Mouse (Mus musculus) heart, postnatal 10 days (tissue): ENCODE data around the gene Cldn7. TPM values are rescaled to one million over a fixed set of nuclear protein-coding genes. Genes with fewer than 3 reads are reported as not detected.
"Not testable (repeated sequence)": the region's sequence is repeated elsewhere in the genome, so short reads cannot be mapped to it uniquely, and the experiment has no call there.

ENCODE experiments used
- DNase-seq, 2 experiments: peaks; one replicate each; pipeline ENCODE4 v3.0.0; 2021
- intact Hi-C: fragments of 180-260 bp; cut with DNase I; formaldehyde crosslinking; loops from one replicate; pipeline ENCODE4 v1.15.1; 2025
- microRNA-seq, 2 experiments: library from miRNA; unstranded; fragments of <30 nt; microRNA quantifications; one replicate each; pipeline ENCODE4 v1.2.0; 2022
- total RNA-seq, 2 experiments: library from RNA; stranded (reverse); gene quantifications; 2 replicates each; pipeline ENCODE4 v1.2.3; 2021

The Cldn7 gene
- total RNA-seq, 2 experiments from 2014 or later: not detected

- no peak for DNase-seq
- intact Hi-C loops: no loop called here
These were observed 37.9 kb downstream of the Cldn7 start for GRCm38 (mm10) chr11:70002471-70002870.

DNA sequence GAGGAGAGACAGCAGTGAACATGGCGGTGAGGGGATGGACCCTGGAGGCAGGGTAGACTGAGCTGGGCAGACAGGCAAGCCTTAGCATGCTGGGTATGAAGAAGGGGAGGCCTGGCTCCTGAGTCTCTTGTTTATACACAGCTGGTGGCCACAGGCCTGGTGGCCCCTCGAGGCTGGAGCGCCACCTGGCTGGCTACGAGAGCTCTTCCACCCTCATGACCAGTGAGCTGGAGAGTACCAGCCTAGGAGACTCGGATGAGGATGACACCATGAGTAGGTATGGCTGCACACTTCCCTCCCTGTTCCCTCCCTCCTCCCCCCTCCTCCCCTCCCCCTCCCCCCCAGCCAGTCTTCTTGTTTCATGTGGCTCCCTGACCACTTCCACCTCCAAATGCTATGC, 40.9 kb downstream of the Cldn7 start:
- intact Hi-C loops: loop anchor here (2.0 kb wide), 1 partner anchor 71 kb away; the partner anchor contains the start of gene Ybx2
- no peak for DNase-seq

DNA sequence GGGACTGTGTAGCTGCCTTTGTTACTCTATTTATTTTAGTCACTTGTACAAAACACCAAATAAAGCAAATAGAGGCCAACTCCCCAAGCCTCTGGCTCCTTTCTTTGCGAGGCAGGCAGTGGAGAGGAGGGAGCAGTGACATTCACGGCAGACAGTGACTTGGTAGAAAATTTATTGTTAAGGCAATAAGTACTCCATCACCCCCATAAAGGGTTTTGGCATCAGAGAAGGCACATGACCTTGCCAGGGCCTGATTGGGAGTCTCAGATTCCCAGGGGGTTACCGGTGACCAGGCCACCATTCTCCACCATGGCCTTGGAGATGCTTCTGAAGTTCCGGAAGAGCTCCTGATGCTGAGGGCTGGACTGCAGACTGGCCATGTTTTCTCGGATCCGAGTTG, 45.5 kb downstream of the Cldn7 start:
- intact Hi-C loops: no loop called here
- DNase-seq: no peak

GRCm38 (mm10) chr11:70010548-70010947, 46.0 kb downstream of the Cldn7 start:
- DNase-seq: no peak
- intact Hi-C loops: no loop called here

DNA sequence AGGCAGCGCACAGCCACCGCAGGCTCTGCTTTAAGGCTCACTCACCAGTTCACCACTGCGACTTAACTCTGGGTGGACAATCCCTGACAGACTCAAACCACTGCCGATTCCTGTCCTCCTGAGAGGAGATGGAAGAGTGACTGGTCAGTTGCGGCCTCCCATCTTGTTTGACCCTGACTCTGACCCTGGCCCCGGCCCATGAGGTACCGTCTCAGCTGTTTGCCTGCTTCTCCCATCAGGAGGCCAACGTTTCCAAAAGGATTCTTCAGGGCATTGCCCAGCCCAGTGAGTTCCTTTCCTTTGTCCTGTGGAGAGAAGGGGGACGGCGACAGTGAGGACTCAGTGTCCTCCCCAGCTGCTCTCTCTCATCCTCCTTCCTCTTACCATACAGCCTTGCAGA, 46.4 kb downstream of the Cldn7 start:
- DNase-seq: no peak

GRCm38 (mm10) chr11:70012931-70013330, 48.4 kb downstream of the Cldn7 start:
- intact Hi-C loops: no loop called here
- no peak for DNase-seq

More for the DNA sequence above, 46.4 kb downstream of the Cldn7 start:
- intact Hi-C loops: no loop called here

DNA sequence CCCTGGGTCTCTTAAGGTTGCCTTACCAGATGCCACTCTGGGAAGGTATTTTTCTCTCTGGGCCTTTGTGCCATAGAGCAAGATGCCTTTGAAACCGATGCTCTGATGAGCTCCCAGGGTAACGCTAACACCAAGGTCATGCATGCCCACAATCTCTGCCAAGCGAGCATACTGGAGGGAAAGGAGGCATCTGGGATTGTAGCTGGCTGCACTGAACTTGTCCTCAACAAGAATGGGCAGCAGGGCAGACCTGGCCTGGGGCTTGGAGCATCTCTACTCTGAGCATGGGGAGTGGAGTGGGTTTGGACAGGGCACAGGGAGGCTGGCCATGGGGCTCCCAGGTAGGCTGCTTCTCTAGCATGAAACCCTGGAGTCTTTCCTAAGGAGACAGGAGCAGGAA, 48.8 kb downstream of the Cldn7 start:
- intact Hi-C loops: no loop called here
- no peak for DNase-seq

DNA sequence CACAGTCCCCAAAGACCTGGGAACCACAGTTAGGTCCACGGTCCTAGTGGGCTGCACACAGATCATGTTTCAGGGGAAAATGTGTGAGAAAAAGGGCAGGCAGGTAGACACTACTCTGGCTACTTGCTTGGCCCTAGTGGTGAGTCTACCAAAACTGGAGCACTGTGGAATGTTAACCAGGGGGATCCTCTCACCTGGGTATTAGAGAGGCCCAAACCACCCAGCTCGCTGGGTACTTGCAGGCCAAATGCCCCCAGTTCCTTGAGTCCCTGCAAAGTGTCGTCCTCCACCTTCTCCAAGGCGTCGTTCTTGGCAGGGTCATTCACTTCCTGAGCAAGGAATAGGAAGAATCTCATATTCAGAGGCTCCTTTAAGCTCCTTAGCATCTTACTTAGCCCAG, 49.5 kb downstream of the Cldn7 start:
- intact Hi-C loops: no loop called here
- no peak for DNase-seq

DNA sequence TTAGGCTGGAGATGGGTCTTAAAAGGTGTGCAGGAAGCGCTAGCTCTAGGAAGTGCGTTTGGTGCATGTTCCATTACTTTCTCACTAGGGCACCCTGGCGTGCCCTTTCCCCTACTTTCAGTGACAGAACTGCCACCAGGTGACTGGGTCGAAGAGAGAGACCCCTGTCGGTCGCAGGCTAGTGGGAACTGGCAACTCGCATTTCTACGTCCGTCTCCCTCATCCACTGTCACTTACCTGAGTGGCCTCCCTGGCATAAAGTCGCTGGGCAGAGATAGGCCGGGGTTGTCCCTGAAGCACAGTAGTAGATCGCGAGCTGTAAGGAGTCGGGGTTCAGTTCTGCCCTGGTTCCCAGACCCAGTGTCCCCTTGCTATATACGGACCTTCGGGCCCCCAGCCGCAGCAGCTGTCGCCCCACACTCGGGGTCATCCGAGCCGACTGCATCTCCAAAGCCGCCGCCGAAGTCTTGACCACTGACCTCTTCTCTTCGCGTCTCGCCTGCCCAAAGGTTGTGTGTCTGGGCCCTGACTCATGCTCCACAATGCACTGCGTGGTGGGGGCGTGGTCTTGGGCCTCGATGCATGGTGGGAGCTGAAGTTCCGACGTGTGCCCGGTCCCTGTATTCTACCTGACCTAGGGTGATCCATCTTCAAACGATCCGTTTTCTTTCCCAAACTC, 50.4 kb downstream of the Cldn7 start, which contains the start of gene Acadvl:
Acadvl (minus strand) TSS at position 532 of the 679 bp plus-strand sequence.
- intact Hi-C loops: no loop called here
- peak; percentile 91 to 93 for DNase-seq

GRCm38 (mm10) chr11:70015677-70016076, 51.1 kb downstream of the Cldn7 start:
- DNase-seq: no peak
- intact Hi-C loops: no loop called here

GRCm38 (mm10) chr11:70016177-70016576, 51.6 kb downstream of the Cldn7 start:
- intact Hi-C loops, DNase-seq: not testable (repeated sequence)

DNA sequence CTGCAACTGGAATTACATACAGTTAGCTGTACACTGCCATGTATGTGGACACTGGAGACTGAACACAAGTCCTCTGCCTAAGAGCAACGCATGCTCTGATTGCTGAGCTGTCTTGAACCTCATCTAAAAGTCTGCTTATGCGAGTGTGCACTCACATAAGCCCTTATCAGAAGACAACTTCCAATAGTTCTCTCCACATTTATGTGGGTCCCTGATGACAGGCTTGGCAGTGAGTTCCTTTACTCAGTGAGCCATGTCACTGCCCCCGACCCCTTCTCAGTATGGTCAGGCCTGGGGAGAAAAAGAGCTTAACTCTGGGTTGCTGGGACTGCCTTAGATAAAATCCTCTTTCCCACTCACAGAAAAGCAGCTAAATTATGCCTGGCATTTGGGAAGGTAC, 52.1 kb downstream of the Cldn7 start, which contains the start of gene Dlg4:
Dlg4 (plus strand) TSS at position 274 of the 400 bp plus-strand sequence.
- intact Hi-C loops: no loop called here

DNA sequence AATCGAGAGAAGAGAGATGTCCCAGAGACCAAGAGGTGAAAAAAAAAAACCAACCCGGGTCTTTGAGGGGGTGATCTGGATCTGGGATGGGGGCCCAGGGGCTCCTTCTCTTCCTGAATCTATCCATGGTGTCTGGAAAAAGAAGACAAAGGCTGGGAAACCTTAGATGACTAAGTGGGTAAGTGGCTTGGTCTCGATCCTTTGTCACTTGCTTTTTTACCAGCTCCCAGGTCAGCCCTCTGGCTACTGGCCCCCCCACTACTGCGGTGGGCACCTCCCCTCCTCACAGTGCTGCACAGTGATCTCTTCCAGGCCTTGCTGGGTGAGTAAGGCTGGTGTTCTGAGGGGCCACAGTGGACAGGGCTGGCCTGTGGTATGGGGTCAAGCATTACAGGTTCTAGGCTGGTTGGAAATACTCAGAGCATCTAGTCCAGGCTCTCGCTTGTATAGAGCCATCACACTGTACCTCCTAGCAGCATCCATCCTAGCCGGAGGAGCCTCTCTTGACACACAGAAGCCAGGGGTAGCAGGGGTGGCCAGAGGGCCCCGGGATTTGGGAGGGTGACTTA, 52.7 kb downstream of the Cldn7 start:
- intact Hi-C loops: no loop called here
- no peak for DNase-seq

More for the DNA sequence above, 52.1 kb downstream of the Cldn7 start, which contains the start of gene Dlg4:
- no peak for DNase-seq

Small RNA genes lying within 50 kb of the gene (microRNA-seq; reads per million reads assigned to microRNA genes)
- gene Gm44349 (0 to 0.70 reads per million in 2 experiments), gene Mir324 (2,684 to 3,724 reads per million in 2 experiments)

Other genes starting within 250 kb of the Cldn7 start
- 10 to 100 TPM; 44.5 to 47.5 TPM for gene Polr2a, start 206.1 kb upstream of the Cldn7 start, total RNA-seq
- gene Slc35g3, start 202.8 kb upstream of the Cldn7 start, total RNA-seq: under 1 TPM; 0.17 to 0.40 TPM
- 10 to 100 TPM; 42.2 to 43.9 TPM for gene Zbtb4, start 198.9 kb upstream of the Cldn7 start, total RNA-seq
- gene Chrnb1, start 168.8 kb upstream of the Cldn7 start, total RNA-seq: 1 to 10 TPM; 5.8 to 7.1 TPM
- gene Fgf11, start 162.9 kb upstream of the Cldn7 start, total RNA-seq: 1 to 10 TPM; 1.9 to 3.5 TPM
- 1 to 10 TPM in 1 of 2 experiments, under 1 TPM in 1; 0.94 to 1.2 TPM for gene Tmem102, start 159.2 kb upstream of the Cldn7 start, total RNA-seq
- not detected for gene Gm39566, start 149.5 kb upstream of the Cldn7 start, total RNA-seq
- not detected for gene Spem2, start 146.3 kb upstream of the Cldn7 start, total RNA-seq
- gene Spem1, start 142.6 kb upstream of the Cldn7 start, total RNA-seq: not detected
- 10 to 100 TPM; 13.6 TPM for gene Nlgn2, start 127.0 kb upstream of the Cldn7 start, total RNA-seq
- gene Tmem256, start 126.3 kb upstream of the Cldn7 start, total RNA-seq: 100 to 1,000 TPM; 130 to 151 TPM
- gene Plscr3, start 118.4 kb upstream of the Cldn7 start, total RNA-seq: 10 to 100 TPM; 52.5 to 59.7 TPM
- gene Tnk1, start 106.0 kb upstream of the Cldn7 start, total RNA-seq: not detected
- gene Tmem95, start 86.8 kb upstream of the Cldn7 start, total RNA-seq: not detected
- gene Kctd11, start 83.4 kb upstream of the Cldn7 start, total RNA-seq: 1 to 10 TPM; 3.0 to 3.5 TPM
- gene Acap1, start 69.2 kb upstream of the Cldn7 start, total RNA-seq: 1 to 10 TPM; 2.7 to 3.0 TPM
- gene 2810408A11Rik, start 63.8 kb upstream of the Cldn7 start, total RNA-seq: 1 to 10 TPM; 2.1 to 2.7 TPM
- gene Neurl4, start 63.7 kb upstream of the Cldn7 start, total RNA-seq: 10 to 100 TPM; 39.2 to 39.9 TPM
- gene Gps2, start 50.9 kb upstream of the Cldn7 start, total RNA-seq: 10 to 100 TPM; 29.4 to 30.5 TPM
- gene Eif5a, start 42.8 kb upstream of the Cldn7 start, total RNA-seq: 100 to 1,000 TPM; 488 to 490 TPM
- gene Ybx2, start 29.0 kb upstream of the Cldn7 start, total RNA-seq: 10 to 100 TPM; 22.7 to 25.7 TPM
- gene Slc2a4, start 16.6 kb upstream of the Cldn7 start, total RNA-seq: 100 to 1,000 TPM; 135 to 144 TPM
- gene Ctdnep1, start 16.4 kb downstream of the Cldn7 start, total RNA-seq: 100 to 1,000 TPM; 144 to 159 TPM
- gene Elp5, start 17.7 kb downstream of the Cldn7 start, total RNA-seq: 10 to 100 TPM; 60.7 to 64.6 TPM
- 100 to 1,000 TPM; 275 to 295 TPM for gene Gabarap, start 26.4 kb downstream of the Cldn7 start, total RNA-seq
- 10 to 100 TPM; 23.1 to 27.7 TPM for gene Phf23, start 31.0 kb downstream of the Cldn7 start, total RNA-seq
- gene Dvl2, start 35.8 kb downstream of the Cldn7 start, total RNA-seq: 10 to 100 TPM in 1 of 2 experiments, 1 to 10 TPM in 1; 8.6 to 11.8 TPM
- 1,000 to 10,000 TPM; 1,260 to 1,282 TPM for gene Acadvl, start 50.6 kb downstream of the Cldn7 start, total RNA-seq
- 10 to 100 TPM; 11.5 to 12.0 TPM for gene Dlg4, start 52.2 kb downstream of the Cldn7 start, total RNA-seq
- gene Asgr1, start 89.3 kb downstream of the Cldn7 start, total RNA-seq: under 1 TPM in 1 of 2 experiments, not detected in 1; 0.22 TPM
- gene Asgr2, start 127.9 kb downstream of the Cldn7 start, total RNA-seq: not detected
- 1 to 10 TPM in 1 of 2 experiments, under 1 TPM in 1; 0.69 to 1.0 TPM for gene Mgl2, start 165.6 kb downstream of the Cldn7 start, total RNA-seq
- gene Clec10a, start 191.4 kb downstream of the Cldn7 start, total RNA-seq: 1 to 10 TPM in 1 of 2 experiments, under 1 TPM in 1; 0.82 to 1.0 TPM
- under 1 TPM; 0.20 to 0.91 TPM for gene Slc16a11, start 248.0 kb downstream of the Cldn7 start, total RNA-seq